Mouse (Mus musculus): ENCODE measurements around the gene Kcnd3. TPM values are rescaled to one million over a fixed set of nuclear protein-coding genes. Genes with fewer than 3 reads are reported as not detected.
"Not testable (repeated sequence)": the region's sequence is repeated elsewhere in the genome, so short reads cannot be mapped to it uniquely, and the experiment has no call there.

The Kcnd3 gene
- polyA plus RNA-seq, 1 experiment from 2014 or later, result 0.93 TPM

GRCm38 (mm10) chr3:105693327-105694080 lies 241.4 kb downstream of the Kcnd3 start:
- no peaks in the 10 kb centered on the region for H3K36me3 ChIP-seq (ENCODE audit: control insufficient read depth, insufficient read depth, low read length)
- ATAC-seq (ENCODE audit: low read depth), result no peak
- no peak for DNase-seq (ENCODE audit: low spot score)
- no peak overlapping the region for H3K4me3 ChIP-seq (ENCODE audit: low read depth, low read length)
- no peaks in the 10 kb centered on the region for H3K9me3 ChIP-seq (ENCODE audit: control insufficient read depth, low read length)
- peaks cover 9% of the 10 kb centered on the region; the same call in 1 of the 2 replicates for H3K4me1 ChIP-seq (ENCODE audit: control insufficient read depth, insufficient read depth, low read length)
- no peak overlapping the region for H3K4me2 ChIP-seq (ENCODE audit: low read depth, low read length)
- no peak overlapping the region for H3K27ac ChIP-seq (replicated peaks; ENCODE audit: low read depth, low read length)
- peaks cover 6% of the 10 kb centered on the region; the same call in 1 of the 2 replicates for H3K27me3 ChIP-seq (replicated peaks; ENCODE audit: control insufficient read depth, insufficient read depth, low read length)
- H3K9ac ChIP-seq (ENCODE audit: low read depth, low read length), result no peak overlapping the region
- WGBS, result 69% methylated on average over 14 of the region's 14 CpGs

- WGBS, result 32% methylated on average over 20 of the region's 20 CpGs
- H3K4me3 ChIP-seq (ENCODE audit: low read depth, low read length), result 0 out of 2 replicates have a peak overlapping the region, but pooled peaks have one; percentile 11
- ATAC-seq (ENCODE audit: low read depth), result peak; percentile 15; the same call in 1 of the 2 replicates
Observed at GRCm38 (mm10) chr3:105695476-105696386, 243.6 kb downstream of the Kcnd3 start.

GRCm38 (mm10) chr3:105696387-105697147 lies 244.4 kb downstream of the Kcnd3 start:
- H3K36me3 ChIP-seq (ENCODE audit: control insufficient read depth, insufficient read depth, low read length), result no peaks in the 10 kb centered on the region
- H3K9me3 ChIP-seq (ENCODE audit: control insufficient read depth, low read length), result no peaks in the 10 kb centered on the region
- H3K4me1 ChIP-seq (ENCODE audit: control insufficient read depth, insufficient read depth, low read length), result peaks cover 9% of the 10 kb centered on the region; the same call in 1 of the 2 replicates
- WGBS, result 64% methylated on average over 17 of the region's 17 CpGs
- H3K9ac ChIP-seq (ENCODE audit: low read depth, low read length), result peak overlapping the region; percentile 25; the same call in 1 of the 2 replicates
- peaks cover 6% of the 10 kb centered on the region; the same call in 1 of the 2 replicates for H3K27me3 ChIP-seq (replicated peaks; ENCODE audit: control insufficient read depth, insufficient read depth, low read length)
- H3K4me3 ChIP-seq (ENCODE audit: low read depth, low read length), result no peak overlapping the region
- H3K27ac ChIP-seq (replicated peaks; ENCODE audit: low read depth, low read length), result no peak overlapping the region
- no peak for ATAC-seq (ENCODE audit: low read depth)
- no peak for DNase-seq (ENCODE audit: low spot score)
- peak overlapping the region; percentile 37 for H3K4me2 ChIP-seq (ENCODE audit: low read depth, low read length)

More at GRCm38 (mm10) chr3:105695476-105696386, 243.6 kb downstream of the Kcnd3 start:
- H3K9ac ChIP-seq (ENCODE audit: low read depth, low read length), result peak overlapping the region; percentile 25; the same call in 1 of the 2 replicates
- no peaks in the 10 kb centered on the region for H3K9me3 ChIP-seq (ENCODE audit: control insufficient read depth, low read length)
- H3K36me3 ChIP-seq (ENCODE audit: control insufficient read depth, insufficient read depth, low read length), result no peaks in the 10 kb centered on the region
- DNase-seq (ENCODE audit: low spot score), result peak; percentile 29
- peaks cover 9% of the 10 kb centered on the region; the same call in 1 of the 2 replicates for H3K4me1 ChIP-seq (ENCODE audit: control insufficient read depth, insufficient read depth, low read length)
- peaks cover 6% of the 10 kb centered on the region; the same call in 1 of the 2 replicates for H3K27me3 ChIP-seq (replicated peaks; ENCODE audit: control insufficient read depth, insufficient read depth, low read length)
- H3K27ac ChIP-seq (replicated peaks; ENCODE audit: low read depth, low read length), result no peak overlapping the region
- H3K4me2 ChIP-seq (ENCODE audit: low read depth, low read length), result peak overlapping the region; percentile 37

GRCm38 (mm10) chr3:105697148-105697441 lies 245.0 kb downstream of the Kcnd3 start:
- Histone ChIP-seq H3K27ac (replicated peaks; ENCODE audit: low read depth, low read length) (no peak overlapping the region), H3K4me3 (ENCODE audit: low read depth, low read length) (no peak overlapping the region), H3K27me3 (replicated peaks; ENCODE audit: control insufficient read depth, insufficient read depth, low read length) (peaks cover 6% of the 10 kb centered on the region; the same call in 1 of the 2 replicates), H3K9ac (ENCODE audit: low read depth, low read length) (no peak overlapping the region), H3K36me3 (ENCODE audit: control insufficient read depth, insufficient read depth, low read length) (no peaks in the 10 kb centered on the region), H3K4me1 (ENCODE audit: control insufficient read depth, insufficient read depth, low read length) (peaks cover 9% of the 10 kb centered on the region; the same call in 1 of the 2 replicates), H3K9me3 (ENCODE audit: control insufficient read depth, low read length) (no peaks in the 10 kb centered on the region), H3K4me2 (ENCODE audit: low read depth, low read length) (no peak overlapping the region)
- WGBS, result 79% methylated on average over 5 of the region's 5 CpGs
- DNase-seq (ENCODE audit: low spot score) (no peak), ATAC-seq (ENCODE audit: low read depth) (no peak)

- H3K4me1 ChIP-seq (ENCODE audit: control insufficient read depth, insufficient read depth, low read length), result peaks cover 9% of the 10 kb centered on the region; the same call in 1 of the 2 replicates
- 89% methylated on average over 1 of the region's 1 CpGs for WGBS
- H3K9me3 ChIP-seq (ENCODE audit: control insufficient read depth, low read length), result no peaks in the 10 kb centered on the region
- ATAC-seq (ENCODE audit: low read depth) (no peak), DNase-seq (ENCODE audit: low spot score) (no peak)
- no peak overlapping the region for H3K27ac ChIP-seq (replicated peaks; ENCODE audit: low read depth, low read length)
- no peaks in the 10 kb centered on the region for H3K36me3 ChIP-seq (ENCODE audit: control insufficient read depth, insufficient read depth, low read length)
- H3K4me2 ChIP-seq (ENCODE audit: low read depth, low read length), result no peak overlapping the region
- H3K27me3 ChIP-seq (replicated peaks; ENCODE audit: control insufficient read depth, insufficient read depth, low read length), result peaks cover 14% of the 10 kb centered on the region
- no peak overlapping the region for H3K4me3 ChIP-seq (ENCODE audit: low read depth, low read length)
- no peak overlapping the region for H3K9ac ChIP-seq (ENCODE audit: low read depth, low read length)
Observed at GRCm38 (mm10) chr3:105698311-105698710, 246.2 kb downstream of the Kcnd3 start.

GRCm38 (mm10) chr3:105699241-105699933 lies 247.3 kb downstream of the Kcnd3 start:
- ATAC-seq (ENCODE audit: low read depth), result peak; percentile 73; the same call in 1 of the 2 replicates
- Histone ChIP-seq H3K36me3 (ENCODE audit: control insufficient read depth, insufficient read depth, low read length) (no peaks in the 10 kb centered on the region), H3K4me2 (ENCODE audit: low read depth, low read length) (no peak overlapping the region), H3K4me1 (ENCODE audit: control insufficient read depth, insufficient read depth, low read length) (peaks cover 13% of the 10 kb centered on the region), H3K9ac (ENCODE audit: low read depth, low read length) (no peak overlapping the region), H3K27ac (replicated peaks; ENCODE audit: low read depth, low read length) (no peak overlapping the region), H3K4me3 (ENCODE audit: low read depth, low read length) (no peak overlapping the region), H3K27me3 (replicated peaks; ENCODE audit: control insufficient read depth, insufficient read depth, low read length) (peaks cover 15% of the 10 kb centered on the region), H3K9me3 (ENCODE audit: control insufficient read depth, low read length) (no peaks in the 10 kb centered on the region)
- DNase-seq (ENCODE audit: low spot score), result peak; percentile 49
- 36% methylated on average over 3 of the region's 3 CpGs for whole genome bisulfite sequencing

- peaks cover 11% of the 10 kb centered on the region for H3K4me1 ChIP-seq (ENCODE audit: control insufficient read depth, insufficient read depth, low read length)
- not testable (repeated sequence) for H3K27ac ChIP-seq (replicated peaks; ENCODE audit: low read depth, low read length); H3K9me3 ChIP-seq (ENCODE audit: control insufficient read depth, low read length); DNase-seq (ENCODE audit: low spot score); ATAC-seq (ENCODE audit: low read depth); H3K4me2 ChIP-seq (ENCODE audit: low read depth, low read length); H3K36me3 ChIP-seq (ENCODE audit: control insufficient read depth, insufficient read depth, low read length); H3K4me3 ChIP-seq (ENCODE audit: low read depth, low read length); H3K9ac ChIP-seq (ENCODE audit: low read depth, low read length)
- peaks cover 22% of the 10 kb centered on the region for H3K27me3 ChIP-seq (replicated peaks; ENCODE audit: control insufficient read depth, insufficient read depth, low read length)
- WGBS, result 30% methylated on average over 1 of the region's 1 CpGs
Observed at GRCm38 (mm10) chr3:105700786-105701185, 248.7 kb downstream of the Kcnd3 start.

Measured in embryonic facial prominence, embryonic 14.5 days (tissue).